Mouse (Mus musculus): ENCODE results near the gene Cdc7.
"Not testable (repeated sequence)": the region's sequence is repeated elsewhere in the genome, so short reads cannot be mapped to it uniquely, and the experiment has no call there.

Gene Cdc7

GRCm38 (mm10) chr5:106963584-106964512, at the start of gene Cdc7:
Gene Cdc7, plus strand, starts transcription at chr5:106964322.
- peak; percentile 94 for DNase-seq (ENCODE audit: low spot score)

- no peak for DNase-seq (ENCODE audit: low spot score)
Measured at GRCm38 (mm10) chr5:106919315-106919714, 44.8 kb upstream of the Cdc7 start.

GRCm38 (mm10) chr5:106925488-106926368, 38.4 kb upstream of the Cdc7 start, which contains the start of gene Hfm1:
Gene Hfm1, minus strand, starts transcription at chr5:106926321.
- peak; percentile 63 for DNase-seq (ENCODE audit: low spot score)

- DNase-seq (ENCODE audit: low spot score), result no peak
Measured at GRCm38 (mm10) chr5:106926369-106926686, 37.8 kb upstream of the Cdc7 start.

DNA sequence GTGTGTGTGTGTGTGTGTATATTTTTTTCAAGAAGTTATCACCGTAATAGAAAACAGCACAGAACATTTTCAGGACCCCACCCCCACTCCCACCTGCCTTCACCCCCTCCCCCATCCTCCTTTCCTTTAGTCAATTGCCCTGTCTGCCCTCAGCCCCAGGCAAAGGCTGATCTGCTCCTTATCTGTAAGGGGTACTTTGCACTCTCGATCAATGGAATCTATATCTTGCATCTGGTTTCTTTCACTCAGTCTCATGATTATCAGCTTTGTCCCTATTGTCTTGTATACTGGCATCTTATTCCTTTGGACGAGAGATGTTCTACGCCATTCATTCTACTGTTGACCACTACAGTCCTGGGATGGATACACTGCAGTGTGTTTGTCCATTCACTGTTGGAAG, 36.1 kb upstream of the Cdc7 start:
- no peak for DNase-seq (ENCODE audit: low spot score)

DNA sequence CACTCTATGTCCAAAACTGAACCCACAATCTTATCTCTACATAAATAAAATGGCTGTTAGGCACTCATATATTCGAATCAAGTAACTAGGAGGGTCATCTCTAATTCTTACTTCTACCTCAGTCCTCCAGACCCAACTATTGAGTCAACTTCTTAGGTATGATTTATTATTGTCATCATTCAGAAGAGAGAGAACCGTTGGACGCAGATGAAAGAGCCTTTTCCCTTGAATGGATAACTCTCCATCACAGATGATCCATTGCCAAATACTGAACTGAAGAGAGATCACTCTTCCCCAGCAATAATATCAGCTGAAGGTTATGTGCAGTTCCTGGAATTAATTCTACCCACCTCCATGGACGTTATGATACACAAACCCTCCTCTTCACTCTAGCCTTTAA, 17.8 kb upstream of the Cdc7 start:
- no peak for DNase-seq (ENCODE audit: low spot score)

- no peak for DNase-seq (ENCODE audit: low spot score)
Measured at GRCm38 (mm10) chr5:106948683-106949082, 15.4 kb upstream of the Cdc7 start.

- DNase-seq (ENCODE audit: low spot score), result no peak
Measured at GRCm38 (mm10) chr5:106956467-106956866, 7.7 kb upstream of the Cdc7 start.

DNA sequence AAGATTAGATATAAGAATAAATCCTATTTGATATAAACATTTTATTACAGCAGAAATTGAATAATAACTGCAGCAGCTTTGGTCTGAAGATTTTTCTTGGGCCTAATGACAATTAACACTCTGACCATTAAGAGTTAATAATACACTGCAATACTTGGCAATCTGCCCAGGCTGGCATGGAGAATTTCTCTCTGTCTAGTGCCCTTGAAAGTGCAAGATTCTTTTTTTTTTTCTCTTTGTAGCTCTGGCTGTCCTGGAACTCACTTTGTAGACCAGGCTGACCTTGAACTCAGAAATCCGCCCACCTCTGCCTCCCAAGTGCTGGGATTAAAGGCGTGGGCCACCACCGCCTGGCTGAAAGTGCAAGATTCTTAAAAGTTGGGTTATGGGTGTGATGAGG, 5.1 kb upstream of the Cdc7 start:
- no peak for DNase-seq (ENCODE audit: low spot score)

GRCm38 (mm10) chr5:106960451-106960850, 3.7 kb upstream of the Cdc7 start:
- DNase-seq (ENCODE audit: low spot score), result no peak

GRCm38 (mm10) chr5:106964513-106965014, 442 bp downstream of the Cdc7 start:
- no peak for DNase-seq (ENCODE audit: low spot score)

DNA sequence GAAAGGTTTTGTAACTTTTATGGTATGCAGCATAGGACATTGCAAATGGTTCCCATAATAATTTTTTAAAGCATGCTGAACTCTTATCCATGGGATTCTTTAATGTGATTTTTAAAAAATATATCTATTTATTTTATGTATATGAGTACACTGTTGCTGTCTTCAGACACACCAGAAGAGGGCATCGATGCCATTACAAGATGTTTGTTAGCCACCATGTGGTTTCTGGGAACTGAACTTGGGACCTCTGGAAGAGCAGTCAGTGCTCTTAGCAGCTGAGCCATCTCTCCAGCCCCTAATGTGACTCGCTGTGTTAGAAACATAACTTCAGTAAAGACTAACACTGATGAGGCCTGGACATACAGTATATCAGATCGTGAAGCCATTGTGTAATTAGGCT, 2.3 kb downstream of the Cdc7 start:
- DNase-seq (ENCODE audit: low spot score), result no peak

GRCm38 (mm10) chr5:106967578-106967977, 3.5 kb downstream of the Cdc7 start:
- no peak for DNase-seq (ENCODE audit: low spot score)

DNA sequence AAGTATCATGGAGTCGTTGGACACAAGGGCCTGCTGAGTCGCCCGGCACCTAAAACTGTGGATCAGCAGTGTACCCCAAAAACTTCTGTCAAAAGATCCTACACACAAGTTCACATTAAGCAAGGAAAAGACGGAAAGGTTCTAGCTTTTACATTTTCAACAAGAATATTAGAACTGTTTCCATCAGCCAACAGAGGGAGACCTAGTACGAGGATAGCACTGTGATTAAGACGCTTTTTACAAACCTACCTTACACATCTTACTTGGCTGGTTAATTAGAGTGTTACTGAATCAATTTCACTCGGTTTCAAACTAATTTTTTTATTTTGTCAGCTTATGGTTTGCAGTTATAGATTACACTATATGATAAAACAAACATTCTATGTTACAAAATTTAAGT, 9.8 kb downstream of the Cdc7 start:
- no peak for DNase-seq (ENCODE audit: low spot score)

- DNase-seq (ENCODE audit: low spot score), result no peak
Measured at GRCm38 (mm10) chr5:106979156-106979555, 15.0 kb downstream of the Cdc7 start.

DNA sequence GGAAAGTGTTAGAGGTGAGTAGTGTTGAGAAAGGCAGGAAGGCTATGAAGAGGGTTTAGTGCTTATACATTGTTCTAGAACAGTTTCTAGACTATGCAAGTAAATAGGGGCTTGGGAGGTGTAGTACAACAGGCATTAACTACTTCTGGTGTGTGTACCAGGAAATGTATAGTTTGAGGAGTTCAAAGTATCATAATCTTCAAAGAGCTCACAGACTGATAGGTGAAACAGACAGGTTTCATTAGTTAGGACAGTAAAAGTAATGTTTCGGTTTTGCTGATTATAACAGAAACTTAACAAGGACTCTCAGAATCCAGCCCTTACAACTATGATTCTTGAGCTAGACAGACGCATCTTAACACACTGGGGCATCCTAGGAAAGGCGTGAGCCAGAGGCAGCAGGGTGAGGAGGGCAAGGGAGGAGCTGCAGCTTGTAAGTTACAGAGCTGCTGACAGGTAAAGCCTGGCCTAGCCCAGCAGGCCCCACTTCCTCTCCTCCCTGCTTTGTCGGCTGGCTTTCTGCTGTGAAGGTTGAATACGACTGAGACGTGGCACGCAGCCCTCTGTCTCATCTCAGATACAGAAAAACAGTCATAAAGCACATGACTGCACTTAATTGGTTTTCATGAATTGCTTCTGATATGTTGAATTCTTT, 18.3 kb downstream of the Cdc7 start:
- DNase-seq (ENCODE audit: low spot score), result no peak

DNA sequence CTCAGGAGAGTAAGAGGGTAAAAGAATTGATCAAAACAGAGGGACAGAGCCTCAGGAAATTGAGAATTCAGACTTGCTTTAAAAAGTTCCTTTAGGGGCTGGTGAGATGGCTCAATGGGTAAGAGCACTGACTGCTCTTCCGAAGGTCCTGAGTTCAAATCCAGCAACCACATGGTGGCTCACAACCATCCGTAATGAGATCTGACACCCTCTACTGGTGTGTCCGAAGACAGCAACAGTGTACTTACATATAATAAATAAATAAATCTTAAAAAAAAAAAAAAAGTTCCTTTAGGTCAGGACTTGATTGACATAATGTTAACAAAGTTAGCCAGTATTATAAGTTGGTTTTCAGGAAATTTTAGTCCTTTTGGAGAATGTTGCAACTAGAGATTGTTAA, 20.8 kb downstream of the Cdc7 start:
- DNase-seq (ENCODE audit: low spot score), result not testable (repeated sequence)

DNA sequence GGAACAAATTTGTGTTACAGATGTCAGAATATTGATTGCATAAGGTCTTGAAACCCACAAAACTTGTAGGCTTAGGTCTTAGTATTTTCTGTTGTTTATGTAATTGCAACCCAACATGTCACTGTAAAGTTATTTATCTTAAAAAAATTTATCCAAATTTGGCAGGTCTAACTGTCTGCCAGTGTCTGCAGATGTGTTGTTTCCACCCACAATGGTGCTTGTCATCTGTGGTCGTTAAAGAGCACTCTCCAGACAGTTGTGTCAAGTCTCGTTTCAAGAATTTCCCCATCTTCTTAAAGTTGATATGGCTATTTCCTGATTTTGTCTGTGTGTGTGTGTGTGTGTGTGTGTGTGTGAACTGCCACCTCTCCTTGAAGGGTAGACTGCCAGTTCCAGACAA, 21.5 kb downstream of the Cdc7 start:
- DNase-seq (ENCODE audit: low spot score), result no peak

GRCm38 (mm10) chr5:106989181-106989580, 25.1 kb downstream of the Cdc7 start:
- DNase-seq (ENCODE audit: low spot score), result no peak

GRCm38 (mm10) chr5:106989786-106990185, 25.7 kb downstream of the Cdc7 start:
- DNase-seq (ENCODE audit: low spot score), result no peak

DNA sequence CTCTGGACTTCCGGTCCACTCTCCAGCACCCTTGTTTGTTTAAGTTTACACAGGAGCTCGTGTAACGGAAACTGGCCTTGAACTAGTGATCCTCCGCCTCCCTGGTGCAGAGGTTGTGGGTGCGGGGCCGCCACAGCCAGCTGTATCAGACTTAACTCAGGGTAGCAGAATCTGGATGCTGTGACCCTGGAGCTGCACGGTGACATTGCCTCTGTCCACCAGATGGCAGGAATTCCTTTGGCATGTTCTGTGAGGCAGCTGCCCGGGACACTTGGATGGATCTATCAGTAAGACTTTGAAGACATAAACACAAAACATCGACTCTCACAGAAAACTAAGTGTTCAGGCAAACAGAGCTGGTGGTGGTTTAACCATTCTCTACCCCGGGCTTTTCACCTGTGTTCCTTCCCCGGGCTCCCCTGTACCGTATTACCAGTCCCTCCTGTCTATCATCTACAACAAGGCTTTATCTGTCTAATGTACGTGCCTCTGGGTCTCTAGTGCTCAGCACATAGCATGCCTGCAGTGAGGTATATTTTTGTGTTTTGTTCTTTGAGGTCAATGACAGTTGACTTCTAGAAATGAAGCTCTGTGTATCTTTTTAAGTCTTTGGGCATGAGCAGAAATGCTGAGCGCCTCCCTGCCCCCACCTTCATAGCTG, 26.6 kb downstream of the Cdc7 start:
- peak; percentile 63 for DNase-seq (ENCODE audit: low spot score)

Data from yolk sac, embryonic 10.5 days (tissue).